Mouse (Mus musculus) lung, adult 2 months (tissue): ENCODE results near the gene Mpped2. TPM values are rescaled to one million over a fixed set of nuclear protein-coding genes. Genes with fewer than 3 reads are reported as not detected.

Experiments used
- DNase-seq: peaks from one replicate; pipeline ENCODE4 v3.0.0; 2022
- H3K4me1 ChIP-seq: fragments of 200-500 bp; 2 replicates; pipeline ENCODE4 v1.6.1; 2011; ENCODE audit warnings: low read length; ENCODE audit not compliant: control insufficient read depth, insufficient read depth
- H3K4me3 ChIP-seq: fragments of 200-500 bp; replicated peaks from 2 replicates; pipeline ENCODE3; 2011; ENCODE audit warnings: low read depth, mild to moderate bottlenecking, control low read depth, low read length; ENCODE audit errors: extremely low read depth
- CTCF ChIP-seq: fragments of 200-500 bp; IDR thresholded peaks from 2 replicates; pipeline ENCODE4 v1.5.1; 2011; ENCODE audit warnings: mild to moderate bottlenecking, low read length, control low read depth; ENCODE audit not compliant: insufficient read depth
- POLR2A ChIP-seq: fragments of 200-500 bp; IDR thresholded peaks from 2 replicates; pipeline ENCODE4 v1.6.1; 2011; ENCODE audit warnings: low read depth, mild to moderate bottlenecking, control low read depth, low read length, borderline replicate concordance; ENCODE audit errors: extremely low read depth
- WGBS: fragments of 180-500 bp; shearing (Covaris S2); methylation state at CpG from one replicate; pipeline ENCODE4 v1.1.7; 2018; 5-methylcytosine and 5-hydroxymethylcytosine counted together
- polyA plus RNA-seq: library from polyadenylated mRNA; depleted of rRNA; stranded (reverse); fragments of >200 nt; gene quantifications from 2 replicates; pipeline ENCODE4 v1.2.3, GENCODE M21; 2012

The Mpped2 gene
- polyA plus RNA-seq, 1 experiment, result 2.4 TPM

DNA sequence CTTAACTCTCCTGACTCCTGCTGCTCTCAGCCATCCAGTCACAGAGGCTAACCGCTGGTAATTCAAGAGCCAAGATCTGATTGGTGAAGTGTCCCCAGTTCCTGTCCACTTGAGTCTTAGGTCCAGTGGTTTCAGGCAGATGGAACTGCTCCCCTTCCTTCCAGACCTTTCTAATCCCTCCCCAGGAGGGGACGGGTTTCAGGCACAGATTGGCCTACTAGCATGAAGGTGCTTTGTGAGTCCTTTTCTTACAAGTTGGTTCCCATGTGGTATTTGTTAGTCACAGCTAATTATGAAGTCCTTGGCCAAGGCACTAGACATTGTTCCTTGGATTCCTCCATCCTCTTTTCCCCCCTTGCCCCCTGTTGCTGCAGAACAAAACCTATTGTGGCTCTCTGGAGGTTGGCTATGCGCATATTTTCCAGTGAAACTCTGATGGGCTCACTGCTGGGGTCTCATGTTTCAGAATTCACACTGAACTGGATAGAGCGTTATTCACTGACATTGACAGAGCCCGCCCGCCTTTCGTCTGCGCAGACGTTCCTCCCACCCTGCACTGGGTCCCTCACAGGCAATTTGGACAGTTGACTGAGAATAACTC lies 163.4 kb downstream of the Mpped2 start:
- no peaks in the 10 kb centered on the region; the same call in 1 of the 2 replicates for H3K4me1 ChIP-seq
- 71% methylated on average over 9 of the region's 9 CpGs for WGBS

DNA sequence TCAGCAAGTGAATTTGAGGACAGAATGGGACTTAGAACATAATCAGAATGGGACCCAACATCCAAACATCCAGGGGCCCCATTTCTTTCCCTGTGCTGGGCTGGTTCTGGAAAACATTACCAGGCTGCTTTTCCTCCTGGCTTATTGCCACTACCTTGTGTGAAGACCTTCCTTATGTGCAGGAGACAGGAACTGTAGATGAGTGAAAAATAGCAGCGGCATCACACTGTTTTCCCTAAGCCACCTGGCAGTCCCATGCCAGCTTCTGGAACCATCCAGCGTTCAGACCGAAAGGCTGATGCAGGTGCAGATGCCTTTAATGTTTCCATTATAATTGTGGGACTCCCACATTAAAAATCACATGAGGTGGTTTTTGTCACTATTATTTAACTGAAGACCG lies 164.2 kb downstream of the Mpped2 start:
- Histone ChIP-seq H3K4me1 (no peaks in the 10 kb centered on the region; the same call in 1 of the 2 replicates), H3K4me3 (no peak overlapping the region)
- TF ChIP-seq CTCF (no peak), POLR2A (no peak)
- 81% methylated on average over 4 of the region's 4 CpGs for WGBS
- no peak for DNase-seq

More for the DNA sequence above, 163.4 kb downstream of the Mpped2 start:
- H3K4me3 ChIP-seq, result no peak overlapping the region
- DNase-seq, result no peak
- TF ChIP-seq CTCF, result no peak
- TF ChIP-seq POLR2A, result no peak

DNA sequence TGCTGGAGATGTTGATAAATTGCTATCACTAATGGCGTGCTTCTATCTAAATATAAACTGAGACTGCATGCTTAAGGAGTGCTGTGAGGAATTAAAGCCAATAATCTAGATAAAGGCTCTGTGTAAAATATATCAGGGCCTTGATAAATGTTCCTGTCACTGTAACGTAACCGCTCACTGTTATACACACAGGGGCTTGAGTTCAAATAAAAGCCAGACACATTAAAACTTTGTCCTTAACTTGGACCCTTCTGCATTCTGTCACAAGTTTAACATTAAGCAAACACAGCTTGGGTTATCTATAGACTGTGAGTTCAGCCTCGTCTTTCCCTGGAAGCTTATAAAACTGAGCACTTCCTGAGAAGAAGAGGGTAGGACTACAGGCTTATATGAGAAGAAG lies 164.6 kb downstream of the Mpped2 start:
- TF ChIP-seq CTCF, result no peak
- TF ChIP-seq POLR2A, result no peak
- WGBS, result 67% methylated on average over 4 of the region's 4 CpGs
- Histone ChIP-seq H3K4me3 (no peak overlapping the region), H3K4me1 (no peaks in the 10 kb centered on the region; the same call in 1 of the 2 replicates)
- DNase-seq, result no peak

DNA sequence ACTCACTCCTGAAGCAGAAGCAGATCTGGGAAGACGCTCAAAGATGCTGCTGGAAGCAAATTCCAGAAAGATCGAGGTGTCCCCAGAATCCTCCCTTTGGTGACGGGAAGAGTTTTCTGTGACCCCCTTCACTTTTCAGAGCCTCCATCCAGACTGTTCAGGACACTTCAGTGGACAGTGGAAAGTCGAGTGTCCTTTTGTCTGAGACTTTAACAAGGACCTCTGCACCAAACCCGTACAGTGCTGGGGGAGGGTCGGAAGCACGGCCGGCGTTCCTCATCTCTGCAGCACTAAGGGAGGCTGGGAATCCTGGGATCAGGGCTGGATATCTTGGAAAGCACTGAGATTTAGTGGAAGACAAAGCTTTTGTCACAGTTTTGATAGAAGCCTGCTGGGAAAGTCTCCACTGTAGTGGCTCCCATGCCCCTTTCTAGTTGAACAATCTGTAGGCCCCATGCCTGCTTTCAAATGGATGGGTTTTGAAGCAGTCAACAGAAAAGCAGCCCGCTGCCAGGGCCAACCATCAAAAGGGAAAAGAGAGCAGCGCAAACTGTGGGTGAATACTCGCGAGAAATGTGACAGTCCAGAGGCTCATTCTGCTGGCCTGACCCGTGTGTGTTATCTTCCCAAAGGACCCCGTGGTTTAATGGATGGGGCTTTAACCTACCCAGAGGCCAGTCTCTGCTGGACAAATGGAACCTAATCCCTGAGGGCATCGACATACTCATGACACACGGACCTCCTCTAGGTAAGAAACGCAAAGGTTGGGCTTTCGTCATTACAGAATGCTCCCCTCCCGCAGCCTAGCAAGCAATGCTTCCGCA lies 168.0 kb downstream of the Mpped2 start:
- no peaks in the 10 kb centered on the region for H3K4me1 ChIP-seq
- no peak for TF ChIP-seq CTCF
- no peak for TF ChIP-seq POLR2A
- no peak for DNase-seq
- WGBS, result 90% methylated on average over 21 of the region's 21 CpGs
- no peak overlapping the region for H3K4me3 ChIP-seq

DNA sequence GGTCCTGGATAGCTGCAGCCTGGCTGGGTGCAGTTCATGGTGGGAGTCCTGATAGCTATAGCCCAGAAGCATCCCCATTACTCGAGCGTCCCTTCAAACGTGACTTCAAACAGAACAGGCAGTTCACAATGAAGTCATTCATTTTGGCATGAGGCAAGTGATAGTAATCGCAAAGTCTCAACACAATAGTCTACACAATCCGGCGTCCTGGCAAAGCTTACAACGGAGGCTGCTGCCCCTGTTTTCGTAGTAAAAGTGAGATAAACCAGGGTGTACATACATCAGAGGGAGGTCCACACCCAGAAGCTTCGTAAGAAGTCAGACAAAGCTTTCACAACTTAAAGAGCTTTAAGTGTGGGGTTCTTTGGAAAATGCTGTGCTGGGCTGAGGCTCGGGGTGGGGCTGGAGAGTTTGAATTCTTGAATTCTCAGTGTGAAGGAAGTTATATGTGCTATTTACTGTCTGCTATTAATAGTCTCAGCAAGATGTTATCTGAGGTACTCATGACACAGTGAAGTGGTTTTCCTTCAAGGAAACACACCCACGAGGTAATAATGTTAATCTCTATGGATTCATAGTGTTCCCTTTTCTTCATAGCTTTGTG lies 170.1 kb downstream of the Mpped2 start:
- no peak for DNase-seq
- TF ChIP-seq POLR2A (no peak), CTCF (no peak)
- Histone ChIP-seq H3K4me1 (no peaks in the 10 kb centered on the region), H3K4me3 (no peak overlapping the region)
- 17% methylated on average over 11 of the region's 11 CpGs for WGBS

DNA sequence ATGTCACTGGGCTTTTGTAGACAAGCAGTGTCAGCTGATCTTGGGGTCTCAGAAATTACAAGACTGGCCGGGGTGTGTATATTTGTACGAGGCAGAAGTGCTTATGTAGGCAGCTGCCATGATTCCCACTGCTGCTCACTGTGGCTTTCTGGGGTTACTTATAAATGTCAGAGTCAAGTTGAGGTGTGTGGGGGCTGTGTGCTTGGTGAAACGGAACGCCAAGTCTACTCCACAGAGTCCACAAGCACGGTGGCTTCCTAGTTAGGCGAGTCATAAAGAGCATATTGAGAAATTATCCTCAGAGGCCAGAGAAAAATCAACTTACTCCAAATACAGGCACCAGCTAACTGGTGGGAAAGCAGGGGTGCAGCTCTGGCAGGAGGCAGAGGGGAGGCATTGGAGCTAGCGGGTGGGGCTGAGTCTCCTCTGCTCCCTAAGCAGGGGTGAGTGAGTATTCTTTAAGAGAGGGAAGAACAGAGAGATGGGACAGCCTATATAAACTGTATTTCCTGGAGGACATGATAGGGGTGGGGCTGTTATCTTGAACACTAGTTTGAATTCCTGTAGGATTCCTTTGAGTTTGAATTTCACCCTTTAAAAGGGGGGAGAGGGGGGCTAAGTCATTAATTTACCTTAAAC lies 172.2 kb downstream of the Mpped2 start:
- DNase-seq, result no peak
- TF ChIP-seq POLR2A (no peak), CTCF (no peak)
- H3K4me3 ChIP-seq, result no peak overlapping the region
- H3K4me1 ChIP-seq, result no peaks in the 10 kb centered on the region
- WGBS, result 71% methylated on average over 7 of the region's 7 CpGs

DNA sequence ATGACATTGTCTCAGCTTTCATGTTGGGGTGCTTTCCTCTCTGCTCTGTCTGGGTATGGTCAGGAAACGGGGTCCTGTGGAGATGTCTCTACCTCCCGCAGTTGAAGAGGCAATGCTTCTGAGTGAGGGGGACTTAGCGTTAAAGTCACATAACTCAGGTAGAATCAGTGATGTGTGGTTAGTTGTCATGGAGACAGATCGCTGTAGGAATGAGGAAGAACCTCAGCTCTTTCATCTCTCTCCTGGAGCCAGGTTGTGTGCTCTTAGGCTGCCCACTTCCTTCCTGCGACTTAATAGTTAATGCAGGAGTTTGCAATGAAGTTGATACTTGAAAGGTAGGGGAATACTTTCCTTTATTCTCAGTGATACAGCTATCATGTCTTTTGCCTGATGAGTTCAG lies 173.2 kb downstream of the Mpped2 start:
- H3K4me1 ChIP-seq, result no peaks in the 10 kb centered on the region
- WGBS, result 49% methylated on average over 5 of the region's 5 CpGs
- no peak overlapping the region for H3K4me3 ChIP-seq
- DNase-seq, result no peak
- no peak for TF ChIP-seq POLR2A
- no peak for TF ChIP-seq CTCF

DNA sequence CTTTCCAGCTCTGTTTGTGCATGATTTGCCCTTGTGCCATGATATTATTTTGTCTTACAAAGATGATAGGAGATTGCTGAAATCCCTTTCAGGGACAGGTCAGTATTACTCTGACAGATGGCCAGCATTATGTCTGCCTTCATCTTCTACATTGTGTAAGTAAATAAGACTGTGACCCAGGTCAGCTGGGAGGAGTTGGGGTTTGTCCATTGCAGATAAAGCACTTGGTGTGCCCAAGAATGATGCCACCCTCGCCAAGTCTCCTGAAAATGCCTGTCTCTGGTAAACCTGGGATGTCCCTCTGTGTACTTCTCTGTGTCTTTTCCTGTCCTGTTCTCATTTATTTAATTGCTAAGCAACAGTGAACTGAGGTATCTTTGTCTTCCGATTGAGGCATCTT lies 177.8 kb downstream of the Mpped2 start:
- TF ChIP-seq CTCF, result no peak
- TF ChIP-seq POLR2A, result no peak
- DNase-seq, result no peak
- H3K4me1 ChIP-seq, result no peaks in the 10 kb centered on the region
- WGBS, result 84% methylated on average over 2 of the region's 2 CpGs
- H3K4me3 ChIP-seq, result no peak overlapping the region

DNA sequence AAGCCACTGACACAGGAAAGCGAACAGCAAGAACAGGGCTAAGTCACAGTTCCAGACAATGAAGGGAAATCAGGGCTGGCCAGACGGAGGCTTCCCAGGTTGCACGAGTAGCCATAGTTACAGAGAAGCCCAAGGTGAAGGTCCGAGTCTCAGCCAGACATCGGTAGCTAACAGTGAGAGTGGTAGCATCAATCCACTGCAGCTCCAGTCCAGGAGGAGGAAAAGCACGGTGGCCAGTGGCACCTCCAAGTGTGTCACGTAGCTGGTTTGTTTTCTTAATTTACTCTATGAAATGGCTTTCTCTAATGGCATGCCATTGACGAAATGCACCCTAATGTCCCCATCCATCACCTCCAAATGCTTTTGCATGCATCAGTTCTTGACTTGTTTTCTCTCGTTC lies 180.1 kb downstream of the Mpped2 start:
- 81% methylated on average over 9 of the region's 9 CpGs for WGBS
- no peak for DNase-seq
- no peak overlapping the region for H3K4me3 ChIP-seq

More for the DNA sequence above, 180.1 kb downstream of the Mpped2 start:
- TF ChIP-seq POLR2A (no peak), CTCF (no peak)
- no peaks in the 10 kb centered on the region for H3K4me1 ChIP-seq
